Mouse (Mus musculus) bone marrow, adult 2 months (tissue): ENCODE results near the gene Kcnmb1.

Experiments used
- CTCF ChIP-seq: fragments of 200-500 bp; IDR thresholded peaks from 2 replicates; pipeline ENCODE4 v1.5.1; 2011; ENCODE audit warnings: low read length, control low read depth; ENCODE audit not compliant: control insufficient read depth, insufficient read depth
- POLR2A ChIP-seq: fragments of 200-500 bp; IDR thresholded peaks from 2 replicates; pipeline ENCODE4 v1.6.1; 2011; ENCODE audit warnings: low read depth, mild to moderate bottlenecking, control low read depth, low read length, borderline replicate concordance; ENCODE audit not compliant: control insufficient read depth

GRCm38 (mm10) chr11:34010133-34010858 lies 47.5 kb downstream of the Kcnmb1 start:
- TF ChIP-seq CTCF: no peak
- no peak for TF ChIP-seq POLR2A
